Mouse (Mus musculus) heart, postnatal 0 days (tissue): ENCODE measurements around the gene Mycbp. TPM values are rescaled to one million over a fixed set of nuclear protein-coding genes. Genes with fewer than 3 reads are reported as not detected.
"Not testable (repeated sequence)": the region's sequence is repeated elsewhere in the genome, so short reads cannot be mapped to it uniquely, and the experiment has no call there.

Experiments
- ATAC-seq: fragments of 200-750 bp; cut with Nextera tagmentation; 2 replicates; pipeline ENCODE4 v1.8.0; 2017; ENCODE audit warnings: low read depth, moderate number of reproducible peaks, moderate library complexity; ENCODE audit not compliant: insufficient read depth
- DNase-seq: peaks from one replicate; pipeline ENCODE4 v3.0.0-alpha.2; 2016; ENCODE audit warnings: low spot score
- H3K27ac ChIP-seq: fragments of 300-500 bp; sonication (generic); 2 replicates; pipeline ENCODE4 v1.5.1; 2014; ENCODE audit warnings: low read depth, mild to moderate bottlenecking
- H3K27me3 ChIP-seq: fragments of 300-500 bp; sonication (generic); 2 replicates; pipeline ENCODE4 v1.6.1; 2014; ENCODE audit warnings: low read length, mixed read lengths; ENCODE audit not compliant: control insufficient read depth, insufficient read depth
- H3K36me3 ChIP-seq: fragments of 300-500 bp; sonication (generic); replicated peaks from 2 replicates; pipeline ENCODE4 v1.6.1; 2014; ENCODE audit warnings: low read length, mixed read lengths; ENCODE audit not compliant: control insufficient read depth, insufficient read depth
- H3K4me1 ChIP-seq: fragments of 300-500 bp; sonication (generic); 2 replicates; pipeline ENCODE4 v1.6.1; 2014; ENCODE audit warnings: antibody characterized with exemption; ENCODE audit not compliant: control insufficient read depth, insufficient read depth
- H3K4me2 ChIP-seq: fragments of 300-500 bp; sonication (generic); 2 replicates; pipeline ENCODE4 v1.6.1; 2014; ENCODE audit warnings: low read depth, mild to moderate bottlenecking, low read length, moderate library complexity
- H3K4me3 ChIP-seq: fragments of 300-500 bp; sonication (generic); 2 replicates; pipeline ENCODE4 v1.5.1; 2014; ENCODE audit warnings: low read depth, low read length
- H3K9ac ChIP-seq: fragments of 300-500 bp; sonication (generic); replicated peaks from 2 replicates; pipeline ENCODE4 v1.6.1; 2014; ENCODE audit warnings: low read depth, low read length, mixed read lengths
- H3K9me3 ChIP-seq: fragments of 300-500 bp; sonication (generic); replicated peaks from 2 replicates; pipeline ENCODE4 v1.6.1; 2016; ENCODE audit warnings: low read length; ENCODE audit not compliant: control insufficient read depth
- CTCF ChIP-seq: IDR thresholded peaks from 2 replicates; pipeline ENCODE4 v1.5.1; 2016; ENCODE audit warnings: antibody characterized with exemption, control low read depth, low read depth
- EP300 ChIP-seq: IDR thresholded peaks from 2 replicates; pipeline ENCODE4 v1.6.1; 2016; ENCODE audit warnings: antibody characterized with exemption, low read depth
- WGBS: fragments of 180-500 bp; shearing (Covaris S2); extraction: QIAGEN DNeasy Blood & Tissue Kit; methylation state at CpG from one replicate; pipeline ENCODE4 v1.1.7; 2014; 5-methylcytosine and 5-hydroxymethylcytosine counted together
- polyA plus RNA-seq: library from polyadenylated mRNA; unstranded; fragments of >200 nt; fragmentation: Nextera tagmentation; extraction: Ambion mirVana; gene quantifications from 2 replicates; pipeline ENCODE4 v1.2.1, GENCODE M21; 2015
- total RNA-seq: library from RNA; depleted of rRNA; stranded (reverse); fragments of >200 nt; gene quantifications from 2 replicates; pipeline ENCODE4 v1.2.3, GENCODE M21; 2014; ENCODE audit warnings: low replicate concordance

Gene Mycbp
- total and polyA plus RNA-seq, 2 experiments from 2014 or later, result 15.7 to 68.9 TPM

DNA sequence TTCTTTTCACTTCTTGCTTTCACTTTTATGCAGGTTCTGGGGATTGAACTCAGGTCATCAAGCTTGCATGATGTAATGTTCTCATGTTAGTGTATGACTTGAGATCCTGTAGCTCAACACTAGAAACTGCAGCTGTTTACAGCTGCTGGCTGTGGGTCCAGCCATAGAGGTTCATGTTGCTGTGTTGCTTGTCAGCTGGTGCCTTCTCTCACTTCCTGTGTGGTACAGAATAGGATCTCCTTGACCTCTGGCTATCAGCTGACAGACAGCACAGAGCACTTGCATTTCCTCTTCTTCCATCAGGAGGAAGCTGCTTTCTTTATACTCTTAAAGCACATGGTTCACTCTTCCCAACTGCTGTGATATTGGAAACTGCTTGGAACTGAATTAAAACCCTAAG, 23.3 kb downstream of the Mycbp start:
- Histone ChIP-seq H3K4me1 (no peaks in the 10 kb centered on the region), H3K36me3 (peaks cover 88% of the 10 kb centered on the region), H3K4me2 (no peak overlapping the region), H3K4me3 (no peak overlapping the region), H3K27ac (no peak overlapping the region), H3K9me3 (no peaks in the 10 kb centered on the region), H3K9ac (no peak overlapping the region), H3K27me3 (no peaks in the 10 kb centered on the region)
- ATAC-seq (0 out of 2 replicates have a peak, but pooled peaks have one; percentile 39), DNase-seq (peak; percentile 32)
- TF ChIP-seq EP300 (no peak), CTCF (no peak)

DNA sequence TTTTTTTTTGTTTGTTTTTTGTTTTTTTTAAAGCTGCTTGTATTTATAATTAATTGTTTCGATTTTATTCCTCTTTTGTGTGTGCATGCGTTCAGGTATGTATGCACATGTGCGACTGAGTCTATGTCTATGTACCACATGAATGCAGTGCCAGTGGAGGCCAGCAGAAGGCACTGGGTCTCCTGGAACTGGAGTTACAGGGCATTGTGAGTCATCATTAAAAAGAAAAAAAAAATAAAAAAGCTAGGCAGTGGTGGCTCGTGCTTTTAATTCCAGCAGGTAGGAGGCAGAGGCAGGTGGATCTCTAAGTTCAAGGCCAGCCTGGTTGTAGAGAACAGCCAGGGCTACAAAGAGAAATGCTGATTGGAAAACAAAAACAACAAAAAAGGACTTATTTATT, 25.4 kb downstream of the Mycbp start:
- Histone ChIP-seq H3K9me3 (no peaks in the 10 kb centered on the region), H3K4me3 (no peak overlapping the region), H3K27ac (no peak overlapping the region), H3K36me3 (peaks cover 87% of the 10 kb centered on the region), H3K9ac (no peak overlapping the region), H3K4me2 (no peak overlapping the region), H3K4me1 (no peaks in the 10 kb centered on the region), H3K27me3 (no peaks in the 10 kb centered on the region)
- 95% methylated on average over 4 of the region's 4 CpGs for WGBS
- TF ChIP-seq CTCF (no peak), EP300 (no peak)
- DNase-seq, result no peak
- no peak for ATAC-seq

- Histone ChIP-seq H3K4me3 (no peak overlapping the region), H3K4me2 (no peak overlapping the region), H3K9me3 (no peaks in the 10 kb centered on the region), H3K9ac (no peak overlapping the region), H3K4me1 (no peaks in the 10 kb centered on the region), H3K27ac (no peak overlapping the region), H3K27me3 (no peaks in the 10 kb centered on the region), H3K36me3 (peaks cover 72% of the 10 kb centered on the region)
- no peak for DNase-seq
- 89% methylated on average over 4 of the region's 4 CpGs for WGBS
- ATAC-seq, result no peak
- TF ChIP-seq EP300 (no peak), CTCF (no peak)
Measured at GRCm38 (mm10) chr4:123934306-123934705, 29.7 kb downstream of the Mycbp start.

DNA sequence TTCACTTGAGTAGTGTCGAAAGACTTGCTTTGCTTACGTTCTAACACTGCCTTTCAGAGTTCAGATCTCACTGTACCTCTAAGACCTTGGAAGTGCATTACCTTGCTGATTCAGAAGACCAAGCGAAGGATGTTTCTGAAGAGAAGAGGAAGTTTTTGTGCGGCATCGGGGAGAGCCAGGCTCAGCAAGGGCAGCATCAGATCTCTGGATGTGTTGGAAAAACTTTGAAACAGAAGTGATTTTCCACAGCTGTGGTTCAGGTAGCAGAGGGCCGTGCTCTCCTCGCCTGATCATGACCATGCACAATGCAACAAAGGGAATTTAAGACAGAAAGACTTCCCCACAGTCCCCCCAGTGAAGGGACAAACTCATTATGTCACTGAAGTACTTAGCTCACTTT, 31.4 kb downstream of the Mycbp start:
- Histone ChIP-seq H3K27me3 (no peaks in the 10 kb centered on the region), H3K27ac (no peak overlapping the region), H3K9ac (no peak overlapping the region), H3K4me2 (no peak overlapping the region), H3K9me3 (no peaks in the 10 kb centered on the region), H3K36me3 (peaks cover 55% of the 10 kb centered on the region), H3K4me3 (no peak overlapping the region), H3K4me1 (no peaks in the 10 kb centered on the region)
- 85% methylated on average over 7 of the region's 7 CpGs for WGBS
- ATAC-seq, result no peak
- no peak for DNase-seq
- TF ChIP-seq CTCF (no peak), EP300 (no peak)

DNA sequence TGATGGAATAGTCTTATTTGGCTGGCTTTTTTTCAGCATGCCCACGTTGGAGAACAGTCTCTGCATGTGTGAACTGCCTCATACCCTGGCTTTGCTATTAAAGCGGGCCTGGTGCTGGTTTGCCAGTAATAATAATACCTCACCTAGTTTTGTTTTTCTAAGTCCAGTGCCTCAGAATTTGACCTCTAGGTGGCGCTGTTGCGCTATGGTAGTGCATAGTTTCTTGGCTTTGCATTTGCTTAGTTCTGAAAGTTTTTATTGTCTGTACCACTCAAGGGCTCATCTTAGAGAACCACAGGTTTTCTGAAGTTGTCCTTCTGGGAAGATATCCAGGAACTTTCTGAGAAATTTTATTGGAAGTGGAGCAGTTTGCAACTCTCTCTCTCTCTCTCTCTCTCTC, 35.2 kb downstream of the Mycbp start:
- no peak overlapping the region for H3K9ac ChIP-seq
- TF ChIP-seq EP300 (no peak), CTCF (peak; percentile 82)
- no peaks in the 10 kb centered on the region for H3K27me3 ChIP-seq
- WGBS, result 5% methylated on average over 4 of the region's 4 CpGs
- H3K9me3 ChIP-seq, result no peaks in the 10 kb centered on the region
- H3K4me3 ChIP-seq, result no peak overlapping the region
- DNase-seq, result peak; percentile 59
- H3K4me1 ChIP-seq, result no peaks in the 10 kb centered on the region
- no peak for ATAC-seq
- H3K36me3 ChIP-seq, result peaks cover 22% of the 10 kb centered on the region
- no peak overlapping the region for H3K27ac ChIP-seq
- H3K4me2 ChIP-seq, result no peak overlapping the region

DNA sequence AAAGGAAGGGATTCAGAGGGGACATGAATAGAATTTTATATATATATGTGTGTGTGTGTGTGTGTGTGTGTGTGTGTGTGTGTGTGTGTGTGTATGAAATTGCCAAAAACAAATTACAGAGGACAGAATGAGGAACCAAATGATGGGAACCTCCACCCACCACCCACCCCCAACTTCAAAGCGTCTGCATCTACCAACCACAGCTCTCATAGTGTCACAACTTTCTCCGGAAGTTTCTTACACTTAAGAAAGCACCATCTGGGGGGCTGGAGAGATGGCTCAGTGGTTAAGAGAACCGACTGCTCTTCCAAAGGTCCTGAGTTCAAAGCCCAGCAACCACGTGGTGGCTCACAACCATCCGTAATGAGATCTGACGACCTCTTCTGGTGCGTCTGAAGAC, 36.2 kb downstream of the Mycbp start:
- H3K4me3 ChIP-seq, H3K4me1 ChIP-seq, H3K4me2 ChIP-seq, H3K27me3 ChIP-seq, H3K9me3 ChIP-seq, H3K27ac ChIP-seq, H3K9ac ChIP-seq, ATAC-seq, DNase-seq: not testable (repeated sequence)
- 67% methylated on average over 7 of the region's 7 CpGs for WGBS
- peaks cover 11% of the 10 kb centered on the region for H3K36me3 ChIP-seq
